Mouse (Mus musculus) heart, adult 2 months (tissue): ENCODE data around the gene Cntrl.

Source experiments
- CTCF ChIP-seq: fragments of 200-600 bp; IDR thresholded peaks from 2 replicates; pipeline ENCODE4 v1.8.1; 2022; ENCODE audit warnings: antibody characterized with exemption, mild to moderate bottlenecking, moderate library complexity
- EP300 ChIP-seq: fragments of 200-500 bp; IDR thresholded peaks from 2 replicates; pipeline ENCODE4 v1.6.1; 2011; ENCODE audit warnings: low read depth, low read length, control low read depth; ENCODE audit not compliant: insufficient read depth
- POLR2A ChIP-seq: fragments of 200-500 bp; IDR thresholded peaks from 2 replicates; pipeline ENCODE4 v1.6.1; 2011; ENCODE audit warnings: mild to moderate bottlenecking, low read depth, low read length, control low read depth; ENCODE audit not compliant: insufficient read depth

- no peak for TF ChIP-seq POLR2A
- no peak for TF ChIP-seq CTCF
- no peak for TF ChIP-seq EP300
Measured at GRCm38 (mm10) chr2:35070275-35070674, 39.0 kb upstream of the Cntrl start.
